Mouse (Mus musculus): ENCODE measurements at regions not wholly inside any gene's neighbourhood (a gene's known extent, or its start where the extent isn't known, plus 50 kb on each side); places are given as distances from the start of the nearest gene placed in this dataset.

GRCm38 (mm10) chr11:114416168-114416567 is 252.2 kb upstream of the Rpl38 start:
- TF ChIP-seq POLR2A (IDR thresholded peaks at IDR 0.05; ENCODE audit: borderline replicate concordance, control insufficient read depth, low read depth, low read length) (no peak), CTCF (IDR thresholded peaks at IDR 0.05; ENCODE audit: control insufficient read depth, insufficient read depth, low read length) (no peak)
